Mouse (Mus musculus): ENCODE measurements around the gene Cyp46a1.

DNA sequence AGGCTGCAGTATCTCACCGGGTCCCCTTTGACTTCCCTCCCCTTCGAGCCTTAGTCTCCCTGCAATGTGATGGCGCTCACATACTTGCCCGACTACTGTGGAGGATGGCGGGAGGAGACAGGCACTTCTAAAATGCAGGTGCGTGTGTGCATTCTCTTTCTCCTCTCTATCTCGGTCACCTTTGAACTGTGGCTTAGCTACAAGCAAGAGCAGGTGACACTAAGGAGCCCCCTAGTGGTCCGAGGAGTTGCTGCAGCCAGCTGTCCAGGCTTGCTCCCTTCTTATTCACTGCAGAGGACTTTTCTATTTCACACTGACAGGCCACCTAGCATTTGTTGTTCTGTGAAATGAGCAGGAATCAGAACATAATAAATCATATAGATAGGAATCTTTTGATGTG lies 41.2 kb upstream of the Cyp46a1 start:
- TF ChIP-seq MAFK (IDR thresholded peaks at IDR 0.05; ENCODE audit: insufficient read depth, low read depth, low read length) (no peak), HCFC1 (IDR thresholded peaks at IDR 0.05; ENCODE audit: borderline replicate concordance, insufficient read depth, low read length) (no peak), ZNF384 (IDR thresholded peaks at IDR 0.05; ENCODE audit: low read depth, low read length) (no peak), CHD2 (IDR thresholded peaks at IDR 0.05; ENCODE audit: low read depth, low read length) (no peak), ZC3H11A (IDR thresholded peaks at IDR 0.05; ENCODE audit: borderline replicate concordance, low read depth, low read length) (no peak)

All from ES-E14 (cell line).